Comparison of ENCODE assay signal across 10 mouse cellular contexts in genomic region chr16:34935514-34936338, GRCm38 (mm10).
A peak's percentile ranks its signal among the peaks of the same experiment; 100 is the strongest.
DNase-seq lines count a peak whose midpoint lies in the region; ATAC-seq and TF ChIP-seq lines count a peak whose summit lies in the region.
"Had no signal": no experiment of that assay in that cellular context is flagged by ENCODE, and none has a peak within 500 bp of the region (broad histone marks: within the 10 kb centered on the region; RNA-seq: fewer than 3 reads in every experiment).

No protein-coding gene starts in this region.

- DNase-seq in hindbrain, postnatal 0 days (ENCODE audit: low spot score): no peak
- peak; percentile 37 for DNase-seq in ES-E14 (ENCODE audit: low read depth, low spot score)
- DNase-seq in embryo, embryonic 11 days: peak; percentile 71
- DNase-seq in cerebellum, postnatal 10 days: no peak
- no peak for DNase-seq in thymus, postnatal 14 days
- DNase-seq: right cerebral cortex, postnatal 25 days had no signal

- no peak for TF ChIP-seq CTCF in hindbrain, postnatal 0 days (IDR thresholded peaks at IDR 0.05; ENCODE audit: low read depth)

- H3K9ac ChIP-seq in hindbrain, embryonic 12.5 days: no peak overlapping the region
- H3K9ac ChIP-seq in hindbrain, postnatal 0 days (replicated peaks; ENCODE audit: low read length): no peak overlapping the region
- no peak overlapping the region for H3K9ac ChIP-seq in ES-E14 (ENCODE audit: insufficient read depth, low read depth, low read length, poor library complexity, severe bottlenecking)
- no peak overlapping the region for H3K9ac ChIP-seq in limb, embryonic 12.5 days (replicated peaks)

- no peaks in the 10 kb centered on the region for H3K27me3 ChIP-seq in hindbrain, embryonic 12.5 days
- H3K27me3 ChIP-seq in hindbrain, postnatal 0 days (ENCODE audit: insufficient read depth, low read length): no peaks in the 10 kb centered on the region
- H3K27me3 ChIP-seq in limb, embryonic 12.5 days: no peaks in the 10 kb centered on the region

- no peak for ATAC-seq in hindbrain, embryonic 12.5 days (ENCODE audit: low FRiP score)
- ATAC-seq in hindbrain, postnatal 0 days: no peak
- ATAC-seq in limb, embryonic 12.5 days (ENCODE audit: insufficient number of reproducible peaks, insufficient read depth, low FRiP score, low TSS enrichment, low read depth): peak; percentile 86
- no peak for ATAC-seq in erythroblast, adult 5-6 weeks (replicated peaks; ENCODE audit: low FRiP score, poor library complexity, severe bottlenecking)

- H3K4me3 ChIP-seq in hindbrain, embryonic 12.5 days: no peak overlapping the region
- H3K4me3 ChIP-seq in hindbrain, postnatal 0 days (ENCODE audit: low read length): no peak overlapping the region
- H3K4me3 ChIP-seq in ES-E14 (ENCODE audit: insufficient read depth in 1 of 2, low read depth in 1 of 2, low read length in 2 of 2, poor library complexity in 1 of 2, severe bottlenecking in 1 of 2): no peak overlapping the region
- no peak overlapping the region for H3K4me3 ChIP-seq in limb, embryonic 12.5 days (replicated peaks)
- H3K4me3 ChIP-seq: myocyte had no signal

- H3K4me2 ChIP-seq in hindbrain, embryonic 12.5 days (replicated peaks): no peak overlapping the region
- H3K4me2 ChIP-seq in hindbrain, postnatal 0 days (ENCODE audit: low read depth, low read length): no peak overlapping the region
- H3K4me2 ChIP-seq in limb, embryonic 12.5 days: peak overlapping the region; percentile 27

- in situ Hi-C loops in ES-E14 (cut with MboI; ENCODE audit: low sequenced_read_pairs in 2 of 2, unreplicated experiment in 2 of 2): no loop called here

- H3K36me3 ChIP-seq in hindbrain, embryonic 12.5 days: no peaks in the 10 kb centered on the region
- no peaks in the 10 kb centered on the region for H3K36me3 ChIP-seq in hindbrain, postnatal 0 days (ENCODE audit: insufficient read depth, low read length)
- H3K36me3 ChIP-seq in ES-E14 (ENCODE audit: control insufficient read depth, insufficient read depth, low read length, poor library complexity, severe bottlenecking): no peaks in the 10 kb centered on the region
- no peaks in the 10 kb centered on the region for H3K36me3 ChIP-seq in limb, embryonic 12.5 days

- peaks cover 17% of the 10 kb centered on the region for H3K4me1 ChIP-seq in hindbrain, embryonic 12.5 days
- H3K4me1 ChIP-seq in hindbrain, postnatal 0 days (ENCODE audit: insufficient read depth, low read length): no peaks in the 10 kb centered on the region
- peaks cover 5 to 6% of the 10 kb centered on the region in 2 experiments; a peak in 2 of 4 replicates for H3K4me1 ChIP-seq in ES-E14 (ENCODE audit: control insufficient read depth in 2 of 2, insufficient read depth in 2 of 2, low read length in 2 of 2, poor library complexity in 1 of 2)
- H3K4me1 ChIP-seq in limb, embryonic 12.5 days (replicated peaks): peaks cover 73% of the 10 kb centered on the region

- WGBS in hindbrain, embryonic 12.5 days: 43% methylated on average over 9 of the region's 9 CpGs
- WGBS in hindbrain, postnatal 0 days: 53% methylated on average over 9 of the region's 9 CpGs
- WGBS in limb, embryonic 12.5 days: 14% methylated on average over 9 of the region's 9 CpGs

- H3K9me3 ChIP-seq in hindbrain, embryonic 12.5 days (replicated peaks): no peaks in the 10 kb centered on the region
- H3K9me3 ChIP-seq in hindbrain, postnatal 0 days (ENCODE audit: low read length): no peaks in the 10 kb centered on the region
- H3K9me3 ChIP-seq in ES-E14 (ENCODE audit: control insufficient read depth, insufficient read depth, low read depth, low read length): no peaks in the 10 kb centered on the region
- H3K9me3 ChIP-seq in limb, embryonic 12.5 days: no peaks in the 10 kb centered on the region

- H3K27ac ChIP-seq in hindbrain, embryonic 12.5 days: peak overlapping the region; percentile 55
- H3K27ac ChIP-seq in hindbrain, postnatal 0 days: no peak overlapping the region
- H3K27ac ChIP-seq in ES-E14 (ENCODE audit: insufficient read depth, low read depth, low read length, poor library complexity, severe bottlenecking): no peak overlapping the region
- peak overlapping the region; percentile 95 for H3K27ac ChIP-seq in limb, embryonic 12.5 days

TF ChIP-seq in ES-E14, 5 proteins besides CTCF, POLR2A, EP300 and RAD21:
- TF ChIP-seq CHD2 (IDR thresholded peaks at IDR 0.05; ENCODE audit: low read depth, low read length): no peak
- TF ChIP-seq MAFK (IDR thresholded peaks at IDR 0.05; ENCODE audit: insufficient read depth, low read depth, low read length): no peak
- TF ChIP-seq ZC3H11A (IDR thresholded peaks at IDR 0.05; ENCODE audit: borderline replicate concordance, low read depth, low read length): no peak
- no peak for TF ChIP-seq ZNF384 (IDR thresholded peaks at IDR 0.05; ENCODE audit: low read depth, low read length)
- no peak for TF ChIP-seq HCFC1 (IDR thresholded peaks at IDR 0.05; ENCODE audit: borderline replicate concordance, insufficient read depth, low read length)

Comparison
In these comparisons a context has a peak if more than half of its experiments do, and no peak if none do; other contexts are left out.
1. H3K27ac ChIP-seq: peak in hindbrain, embryonic 12.5 days (single experiment) and limb, embryonic 12.5 days (single experiment); none in hindbrain, postnatal 0 days (single experiment) and ES-E14 (single experiment).
2. DNase-seq: peak in ES-E14 (single experiment) and embryo, embryonic 11 days (single experiment); none in hindbrain, postnatal 0 days (single experiment), cerebellum, postnatal 10 days (0 of 2) and thymus, postnatal 14 days (single experiment).